Mouse (Mus musculus): ENCODE measurements around the gene Cacna2d4.

The Cacna2d4 gene

GRCm38 (mm10) chr6:119387801-119388649 is 151.7 kb downstream of the Cacna2d4 start:
- DNase-seq (ENCODE audit: low spot score) = peak; percentile 32

DNA sequence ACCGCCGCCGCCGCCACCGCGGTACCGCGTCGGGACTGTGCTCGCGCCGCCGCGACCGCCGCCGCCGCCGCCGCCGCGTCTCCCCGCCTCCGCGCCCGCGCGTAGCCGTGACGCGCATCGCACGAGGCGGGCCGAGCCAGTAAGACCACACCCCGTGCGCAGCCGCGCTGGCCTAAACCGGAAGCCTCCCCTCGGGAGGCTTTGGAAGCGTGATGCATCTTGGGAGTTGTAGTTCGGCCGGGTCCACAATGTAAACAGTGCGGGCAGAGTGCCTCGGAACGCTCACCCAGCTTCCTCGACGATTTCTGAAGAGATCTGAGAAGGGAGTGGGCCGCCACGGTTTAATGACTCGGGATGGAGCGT is 152.3 kb downstream of the Cacna2d4 start:
- DNase-seq (ENCODE audit: low spot score) = peak; percentile 96

DNA sequence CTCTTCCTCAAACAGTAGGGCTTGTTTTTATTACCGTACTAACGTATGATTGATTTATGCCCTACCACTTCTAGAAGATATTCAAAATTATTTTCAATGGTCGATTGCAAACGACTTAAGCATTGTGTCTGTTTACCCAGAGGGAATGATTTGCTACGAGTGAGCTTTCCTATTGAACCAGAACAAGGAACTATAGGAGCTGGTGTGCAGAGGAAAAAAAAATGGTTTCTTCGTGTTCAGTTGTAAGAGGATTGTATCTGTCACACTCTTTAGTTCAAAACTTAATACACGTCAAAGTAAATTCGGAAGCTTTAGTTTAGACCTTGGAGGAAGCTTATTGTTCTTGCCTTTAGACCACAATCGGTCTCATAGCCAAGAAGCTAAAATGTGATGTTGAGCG is 152.8 kb downstream of the Cacna2d4 start:
- no peak for DNase-seq (ENCODE audit: low spot score)

- no peak for DNase-seq (ENCODE audit: low spot score)
Measured at GRCm38 (mm10) chr6:119390728-119391127, 154.4 kb downstream of the Cacna2d4 start.

DNA sequence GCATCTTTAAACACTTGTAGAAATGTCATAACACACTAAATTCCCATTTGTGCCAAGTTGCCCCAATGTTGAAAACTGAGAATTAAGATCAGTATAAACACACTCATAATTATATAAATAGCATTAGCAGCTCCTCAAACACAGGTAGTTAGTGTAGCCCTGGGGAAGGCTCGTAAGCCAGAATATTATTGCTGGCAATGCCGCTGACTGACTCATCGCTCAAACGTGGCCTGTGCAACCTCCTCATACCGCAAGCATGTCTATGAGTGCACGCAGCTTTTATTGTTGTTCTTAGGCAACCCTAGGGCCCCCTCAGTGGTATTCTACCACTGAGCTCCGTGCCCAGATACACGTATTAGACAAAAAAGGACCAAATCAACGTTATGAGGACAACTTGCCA is 156.5 kb downstream of the Cacna2d4 start:
- no peak for DNase-seq (ENCODE audit: low spot score)

DNA sequence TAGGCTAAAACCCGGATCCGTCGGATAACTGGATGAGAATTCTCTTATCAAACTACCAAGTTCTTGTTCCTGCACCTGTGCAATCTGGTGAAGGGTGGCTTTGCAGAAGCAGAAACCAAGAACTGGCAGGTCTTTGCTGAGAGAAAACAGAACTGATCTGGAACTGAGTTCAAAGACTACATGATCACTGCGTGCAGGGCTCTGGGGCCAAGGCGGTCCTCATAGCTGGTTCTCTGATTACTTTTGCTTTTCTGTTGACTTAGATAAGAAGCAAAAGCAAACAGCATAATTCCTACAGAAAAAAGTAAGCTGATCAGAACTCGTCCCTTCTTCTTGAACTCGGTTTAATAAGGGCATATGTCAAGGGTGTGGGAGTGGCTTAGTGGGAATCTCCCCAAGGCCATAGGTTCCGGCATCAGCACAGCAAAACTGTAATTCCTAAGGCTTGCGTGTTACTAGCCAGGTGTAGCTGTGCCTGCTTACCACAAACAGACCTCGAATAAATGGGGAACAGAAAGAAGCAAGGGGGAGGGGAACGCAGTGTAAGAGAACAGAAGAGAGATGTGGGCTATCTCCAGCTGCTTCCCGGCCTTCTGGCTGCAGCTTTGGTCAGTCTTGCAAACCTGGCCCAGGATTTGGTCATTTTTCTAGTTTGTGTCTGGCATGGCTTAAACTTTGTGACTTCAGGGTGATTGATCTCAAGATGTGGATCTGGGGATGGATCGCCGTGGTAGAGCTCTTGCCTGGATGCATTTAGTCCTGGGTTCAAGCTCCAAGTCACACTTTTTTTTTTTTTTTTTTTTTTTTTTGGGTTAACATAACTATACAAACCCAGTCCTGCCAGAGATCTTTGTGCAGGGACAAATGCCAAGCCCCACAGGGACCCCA is 159.3 kb downstream of the Cacna2d4 start:
- peak; percentile 20 for DNase-seq (ENCODE audit: low spot score)

GRCm38 (mm10) chr6:119396309-119396634 is 159.9 kb downstream of the Cacna2d4 start:
- peak; percentile 63 for DNase-seq (ENCODE audit: low spot score)

DNA sequence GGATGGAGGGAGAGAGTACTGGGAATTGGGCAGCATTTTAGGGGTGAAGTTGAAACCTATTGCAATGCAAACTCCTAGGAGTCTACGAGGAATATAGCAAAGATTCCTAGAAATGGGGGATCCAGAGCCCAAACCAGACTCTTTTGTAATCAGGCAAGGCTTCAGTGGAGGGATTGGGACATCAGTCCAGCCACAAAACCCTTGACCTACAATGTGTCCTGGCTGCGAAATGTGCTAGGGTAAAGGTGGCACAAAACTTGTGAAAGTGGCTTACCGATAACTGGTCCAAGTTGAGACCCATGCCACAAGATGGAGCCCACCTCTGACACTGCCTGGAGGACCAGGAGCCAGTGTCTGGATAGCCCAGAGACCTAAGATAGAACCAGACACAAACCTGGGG is 163.0 kb downstream of the Cacna2d4 start:
- no peak for DNase-seq (ENCODE audit: low spot score)

DNA sequence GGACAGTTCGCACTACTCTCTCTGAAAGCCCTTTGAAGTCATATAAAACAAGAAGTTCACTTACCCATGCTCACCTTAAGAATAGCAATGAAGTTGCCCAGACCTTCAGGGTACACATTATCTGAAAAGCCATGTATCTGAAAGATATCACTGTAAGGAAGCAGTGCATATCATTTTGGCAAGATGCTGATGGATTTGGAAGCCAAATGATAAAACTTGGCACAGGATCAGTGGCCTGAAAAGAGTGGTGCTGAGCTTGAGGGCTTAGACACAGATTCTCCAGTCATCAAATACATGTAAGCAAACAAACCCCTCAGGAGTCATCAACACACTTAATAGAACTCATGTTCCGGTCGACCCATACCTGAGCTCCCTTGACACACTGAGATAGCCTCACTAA is 164.3 kb downstream of the Cacna2d4 start:
- DNase-seq (ENCODE audit: low spot score) = no peak

GRCm38 (mm10) chr6:119401545-119402304 is 165.4 kb downstream of the Cacna2d4 start:
- DNase-seq (ENCODE audit: low spot score) = no peak

Data from layer of hippocampus, adult 11-12 months (tissue).